ENCODE assay signal across 16 mouse cellular contexts in genomic region chr1:157037246-157037991, GRCm38 (mm10).
DNase-seq lines count a peak whose midpoint lies in the region; ATAC-seq and TF ChIP-seq lines count a peak whose summit lies in the region.
"Had no signal": no experiment of that assay in that cellular context is flagged by ENCODE, and none has a peak within 500 bp of the region (broad histone marks: within the 10 kb centered on the region; RNA-seq: fewer than 3 reads in every experiment).

No protein-coding gene starts in this region.

- H3K4me1 ChIP-seq in heart, embryonic 15.5 days (replicated peaks) = peaks cover 43% of the 10 kb centered on the region
- peaks cover 52% of the 10 kb centered on the region for H3K4me1 ChIP-seq in lung, embryonic 15.5 days
- H3K4me1 ChIP-seq in thymus, adult 2 months (replicated peaks; ENCODE audit: control insufficient read depth, insufficient read depth, low read length) = peaks cover 26% of the 10 kb centered on the region

- H3K4me3 ChIP-seq in heart, embryonic 15.5 days = no peak overlapping the region
- no peak overlapping the region for H3K4me3 ChIP-seq in lung, embryonic 15.5 days
- no peak overlapping the region for H3K4me3 ChIP-seq in thymus, adult 2 months (ENCODE audit: control insufficient read depth, insufficient read depth, low read length)
- H3K4me3 ChIP-seq: intestine, embryonic 15.5 days; midbrain, embryonic 15.5 days had no signal

- no peaks in the 10 kb centered on the region for H3K9me3 ChIP-seq in heart, embryonic 15.5 days (replicated peaks)
- H3K9me3 ChIP-seq in lung, embryonic 15.5 days = no peaks in the 10 kb centered on the region
- H3K9me3 ChIP-seq: intestine, embryonic 15.5 days; midbrain, embryonic 15.5 days had no signal

- H3K9ac ChIP-seq in heart, embryonic 15.5 days = no peak overlapping the region
- no peak overlapping the region for H3K9ac ChIP-seq in lung, embryonic 15.5 days
- H3K9ac ChIP-seq: intestine, embryonic 15.5 days; midbrain, embryonic 15.5 days had no signal

- 0 out of 2 replicates have a peak overlapping the region, but pooled peaks have one; percentile 89 for H3K27ac ChIP-seq in heart, embryonic 15.5 days
- H3K27ac ChIP-seq in lung, embryonic 15.5 days = peak overlapping the region; percentile 94
- H3K27ac ChIP-seq in thymus, adult 2 months (ENCODE audit: control insufficient read depth, insufficient read depth, low read length) = 0 out of 2 replicates have a peak overlapping the region, but pooled peaks have one; percentile 21
- H3K27ac ChIP-seq: intestine, embryonic 15.5 days had no signal

- TF ChIP-seq CTCF in thymus, adult 2 months (IDR thresholded peaks at IDR 0.05; ENCODE audit: borderline replicate concordance, control insufficient read depth, extremely low read depth, insufficient read depth, low read length, poor library complexity) = no peak

- H3K36me3 ChIP-seq in heart, embryonic 15.5 days = no peaks in the 10 kb centered on the region
- no peaks in the 10 kb centered on the region for H3K36me3 ChIP-seq in lung, embryonic 15.5 days
- no peaks in the 10 kb centered on the region for H3K36me3 ChIP-seq in thymus, adult 2 months (ENCODE audit: control insufficient read depth, insufficient read depth, low read length)
- H3K36me3 ChIP-seq: intestine, embryonic 15.5 days; midbrain, embryonic 15.5 days had no signal

- TF ChIP-seq POLR2A in thymus, adult 2 months (IDR thresholded peaks at IDR 0.05; ENCODE audit: control insufficient read depth, extremely low read depth, insufficient read depth, low read length, poor library complexity) = no peak

- no peaks in the 10 kb centered on the region for H3K27me3 ChIP-seq in heart, embryonic 15.5 days
- H3K27me3 ChIP-seq in lung, embryonic 15.5 days = no peaks in the 10 kb centered on the region
- H3K27me3 ChIP-seq in thymus, adult 2 months (ENCODE audit: control insufficient read depth, insufficient read depth, low read length) = no peaks in the 10 kb centered on the region
- H3K27me3 ChIP-seq: intestine, embryonic 15.5 days; midbrain, embryonic 15.5 days had no signal

- DNase-seq in heart, postnatal 10 days = no peak
- no peak for DNase-seq in lung, adult 18-20 months
- DNase-seq in thymus, adult 2 months = no peak
- no peak for DNase-seq in thymus, postnatal 14 days
- no peak for DNase-seq in gastrocnemius, postnatal 10 days
- DNase-seq: adrenal gland, postnatal 14 days; B cell, adult 2 months; cerebellum, adult 11-12 months; cerebellum, postnatal 36 days; heart, postnatal 14 days; kidney, postnatal 4 days had no signal

- intact Hi-C loops in heart, postnatal 10 days (cut with DNase I) = no loop called here

- WGBS in heart, embryonic 15.5 days = 86% methylated on average over 10 of the region's 10 CpGs
- WGBS in lung, embryonic 15.5 days = 79% methylated on average over 10 of the region's 10 CpGs
- 92% methylated on average over 10 of the region's 10 CpGs for WGBS in thymus, adult 2 months

- H3K4me2 ChIP-seq in heart, embryonic 15.5 days = no peak overlapping the region
- no peak overlapping the region for H3K4me2 ChIP-seq in lung, embryonic 15.5 days
- H3K4me2 ChIP-seq: intestine, embryonic 15.5 days; midbrain, embryonic 15.5 days had no signal

- no peak for ATAC-seq in heart, embryonic 15.5 days (replicated peaks; ENCODE audit: insufficient number of reproducible peaks, insufficient read depth, low FRiP score, low read depth)
- ATAC-seq in lung, embryonic 15.5 days (ENCODE audit: borderline replicate concordance, extremely low read depth, low FRiP score, low TSS enrichment) = no peak
- ATAC-seq in megakaryocyte progenitor cell, adult 5-6 weeks (replicated peaks; ENCODE audit: poor library complexity) = no peak
- ATAC-seq: intestine, embryonic 15.5 days; midbrain, embryonic 15.5 days had no signal

Comparison
In these comparisons a context has a peak if more than half of its experiments do, and no peak if none do; other contexts are left out.
1. H3K27ac ChIP-seq: peak in every context shown above with its lines; median percentile 94 in lung, embryonic 15.5 days; 89 in heart, embryonic 15.5 days; 21 in thymus, adult 2 months.